Mouse (Mus musculus) olfactory bulb, adult 2 months (tissue): ENCODE measurements around the gene Fsd1. TPM values are rescaled to one million over a fixed set of nuclear protein-coding genes. Genes with fewer than 3 reads are reported as not detected.
A peak's percentile ranks its signal among the peaks of the same experiment; 100 is the strongest.

Source experiments
- H3K27ac ChIP-seq: fragments of 200-500 bp; 2 replicates; pipeline ENCODE4 v1.5.1; 2012; ENCODE audit warnings: low read depth, low read length; ENCODE audit not compliant: insufficient read depth
- H3K4me1 ChIP-seq: fragments of 200-500 bp; 2 replicates; pipeline ENCODE4 v1.6.1; 2012; ENCODE audit warnings: low read length; ENCODE audit not compliant: control insufficient read depth, insufficient read depth
- H3K4me3 ChIP-seq: fragments of 200-500 bp; 2 replicates; pipeline ENCODE4 v1.5.1; 2012; ENCODE audit warnings: mild to moderate bottlenecking, low read depth, low read length, moderate library complexity; ENCODE audit not compliant: insufficient read depth
- CTCF ChIP-seq: fragments of 200-500 bp; IDR thresholded peaks from 2 replicates; pipeline ENCODE4 v1.5.1; 2012; ENCODE audit warnings: low read depth, mild to moderate bottlenecking, low read length, moderate library complexity; ENCODE audit not compliant: insufficient read depth
- POLR2A ChIP-seq: fragments of 200-500 bp; IDR thresholded peaks from 2 replicates; pipeline ENCODE4 v1.6.1; 2012; ENCODE audit warnings: mild to moderate bottlenecking, low read depth, low read length, moderate library complexity; ENCODE audit not compliant: insufficient read depth
- WGBS: fragments of 180-500 bp; shearing (Covaris S2); methylation state at CpG from one replicate; pipeline ENCODE4 v1.1.7; 2018; 5-methylcytosine and 5-hydroxymethylcytosine counted together
- polyA plus RNA-seq: library from polyadenylated mRNA; stranded (reverse); fragments of >200 nt; gene quantifications from 2 replicates; pipeline ENCODE4 v1.2.4, GENCODE M21; 2012; ENCODE audit warnings: low replicate concordance; ENCODE audit not compliant: missing spikeins, insufficient read depth, insufficient read length

Fsd1 gene
- polyA plus RNA-seq, 1 experiment: not detected

GRCm38 (mm10) chr17:56016382-56016781 is 30.1 kb downstream of the Fsd1 start:
- Histone ChIP-seq H3K27ac (no peak overlapping the region), H3K4me3 (no peak overlapping the region), H3K4me1 (peaks cover 14% of the 10 kb centered on the region)
- TF ChIP-seq POLR2A (no peak), CTCF (no peak)
- 93% methylated on average over 8 of the region's 8 CpGs for WGBS

GRCm38 (mm10) chr17:56016793-56017785 is 30.8 kb downstream of the Fsd1 start:
- TF ChIP-seq POLR2A (no peak), CTCF (no peak)
- no peak overlapping the region for H3K27ac ChIP-seq
- 79% methylated on average over 15 of the region's 15 CpGs for WGBS
- peaks cover 20% of the 10 kb centered on the region for H3K4me1 ChIP-seq
- no peak overlapping the region for H3K4me3 ChIP-seq

- Histone ChIP-seq H3K27ac (no peak overlapping the region), H3K4me1 (peaks cover 28% of the 10 kb centered on the region), H3K4me3 (no peak overlapping the region)
- no peak for TF ChIP-seq CTCF
- no peak for TF ChIP-seq POLR2A
- 91% methylated on average over 7 of the region's 7 CpGs for WGBS
Measured at GRCm38 (mm10) chr17:56017848-56018247, 31.5 kb downstream of the Fsd1 start.

GRCm38 (mm10) chr17:56018347-56019131 is 32.2 kb downstream of the Fsd1 start:
- H3K4me1 ChIP-seq: peaks cover 29% of the 10 kb centered on the region
- no peak overlapping the region for H3K4me3 ChIP-seq
- TF ChIP-seq POLR2A (no peak), CTCF (no peak)
- no peak overlapping the region for H3K27ac ChIP-seq
- 77% methylated on average over 20 of the region's 20 CpGs for WGBS

- TF ChIP-seq CTCF: no peak
- TF ChIP-seq POLR2A: no peak
- Histone ChIP-seq H3K4me3 (no peak overlapping the region), H3K27ac (peak overlapping the region; percentile 20; the same call in 1 of the 2 replicates), H3K4me1 (peaks cover 35% of the 10 kb centered on the region)
- WGBS: 92% methylated on average over 6 of the region's 6 CpGs
Measured at GRCm38 (mm10) chr17:56020400-56021084, 34.2 kb downstream of the Fsd1 start.

- no peak for TF ChIP-seq POLR2A
- no peak for TF ChIP-seq CTCF
- H3K4me1 ChIP-seq: peaks cover 35% of the 10 kb centered on the region
- H3K4me3 ChIP-seq: no peak overlapping the region
- H3K27ac ChIP-seq: peak overlapping the region; percentile 20
- 64% methylated on average over 4 of the region's 4 CpGs for WGBS
Measured at GRCm38 (mm10) chr17:56021161-56021910, 35.0 kb downstream of the Fsd1 start.

GRCm38 (mm10) chr17:56022131-56022988 is 36.1 kb downstream of the Fsd1 start:
- Histone ChIP-seq H3K4me1 (peaks cover 35% of the 10 kb centered on the region), H3K4me3 (no peak overlapping the region), H3K27ac (no peak overlapping the region)
- TF ChIP-seq POLR2A: no peak
- no peak for TF ChIP-seq CTCF
- 74% methylated on average over 2 of the region's 2 CpGs for WGBS

- 88% methylated on average over 4 of the region's 4 CpGs for WGBS
- Histone ChIP-seq H3K27ac (no peak overlapping the region), H3K4me3 (no peak overlapping the region), H3K4me1 (peaks cover 39% of the 10 kb centered on the region)
- TF ChIP-seq CTCF (no peak), POLR2A (no peak)
Measured at GRCm38 (mm10) chr17:56022989-56023290, 36.6 kb downstream of the Fsd1 start.
